7 mouse cellular contexts compared by ENCODE assay signal in the genomic region with DNA sequence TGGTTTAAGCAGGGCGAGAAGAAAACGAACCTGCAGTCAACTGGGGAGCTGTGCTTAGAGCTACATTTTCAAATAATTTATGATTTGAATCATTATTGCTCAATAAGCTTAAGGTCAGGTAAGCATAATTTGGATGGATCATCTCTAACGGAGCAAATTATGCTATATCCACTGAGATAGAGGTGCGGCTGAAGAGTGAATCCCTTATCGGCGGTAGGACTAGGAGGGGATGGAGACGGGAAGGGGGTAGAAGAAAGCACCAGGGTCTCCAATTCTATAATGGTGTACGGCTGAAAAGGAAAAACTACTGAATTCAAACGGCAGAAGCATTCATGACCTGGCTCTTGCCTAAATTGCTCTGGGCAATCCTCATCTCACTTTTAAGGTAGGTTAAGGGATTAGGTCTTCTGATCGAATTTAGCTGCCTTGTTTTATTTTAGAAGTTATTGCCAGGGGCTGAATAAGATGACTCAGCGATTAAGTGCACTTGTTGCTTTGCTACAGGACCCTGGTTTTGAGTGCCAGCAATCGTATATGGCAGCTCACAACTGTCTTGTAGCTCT. TPM values are rescaled to one million over a fixed set of nuclear protein-coding genes. Genes with fewer than 3 reads are reported as not detected.
DNase-seq lines count a peak whose midpoint lies in the region; ATAC-seq lines count a peak whose summit lies in the region.

No protein-coding gene starts in this region.

- H3K27ac ChIP-seq in forebrain, embryonic 11.5 days (ENCODE audit: low read depth, low read length), result no peak overlapping the region
- H3K27ac ChIP-seq in limb, embryonic 15.5 days, result peak overlapping the region; percentile 100
- peak overlapping the region; percentile 97 for H3K27ac ChIP-seq in stomach, embryonic 16.5 days (ENCODE audit: low read length)

- peak; percentile 29 for DNase-seq in retina, embryonic 14.5 days (ENCODE audit: low spot score)
- no peak for DNase-seq in retina, postnatal 1 day
- DNase-seq in forebrain, embryonic 11.5 days (ENCODE audit: low spot score), result no peak
- DNase-seq in right cerebral cortex, adult 18-20 months, result no peak

- peak overlapping the region; percentile 80 for H3K4me3 ChIP-seq in forebrain, embryonic 11.5 days (ENCODE audit: low read depth, low read length)
- H3K4me3 ChIP-seq in limb, embryonic 15.5 days, result peak overlapping the region; percentile 77
- H3K4me3 ChIP-seq in stomach, embryonic 16.5 days (replicated peaks; ENCODE audit: low read length), result peak overlapping the region; percentile 82

- H3K27me3 ChIP-seq in forebrain, embryonic 11.5 days (ENCODE audit: control insufficient read depth, insufficient read depth, low read length), result no peaks in the 10 kb centered on the region
- H3K27me3 ChIP-seq in limb, embryonic 15.5 days, result no peaks in the 10 kb centered on the region
- no peaks in the 10 kb centered on the region for H3K27me3 ChIP-seq in stomach, embryonic 16.5 days (ENCODE audit: control insufficient read depth, insufficient read depth, low read length)

- peak overlapping the region; percentile 91 for H3K4me2 ChIP-seq in forebrain, embryonic 11.5 days (ENCODE audit: low read depth, low read length, severe bottlenecking)
- H3K4me2 ChIP-seq in limb, embryonic 15.5 days, result peak overlapping the region; percentile 76
- peak overlapping the region; percentile 79 for H3K4me2 ChIP-seq in stomach, embryonic 16.5 days (ENCODE audit: low read depth, low read length)

- no peaks in the 10 kb centered on the region for H3K9me3 ChIP-seq in forebrain, embryonic 11.5 days (ENCODE audit: control insufficient read depth, low read length)
- H3K9me3 ChIP-seq in limb, embryonic 15.5 days, result no peaks in the 10 kb centered on the region
- H3K9me3 ChIP-seq in stomach, embryonic 16.5 days (replicated peaks; ENCODE audit: control insufficient read depth, low read length), result no peaks in the 10 kb centered on the region

- 0 out of 2 replicates have a peak, but pooled peaks cover 7% of the 10 kb centered on the region for H3K4me1 ChIP-seq in forebrain, embryonic 11.5 days (replicated peaks; ENCODE audit: control insufficient read depth, insufficient read depth, low read length)
- peaks cover 30% of the 10 kb centered on the region for H3K4me1 ChIP-seq in limb, embryonic 15.5 days
- peaks cover 18% of the 10 kb centered on the region for H3K4me1 ChIP-seq in stomach, embryonic 16.5 days (ENCODE audit: control insufficient read depth, insufficient read depth, low read length)

- H3K36me3 ChIP-seq in forebrain, embryonic 11.5 days (ENCODE audit: control insufficient read depth, insufficient read depth, low read length), result peaks cover 5% of the 10 kb centered on the region; the same call in 1 of the 2 replicates
- H3K36me3 ChIP-seq in limb, embryonic 15.5 days, result peaks cover 38% of the 10 kb centered on the region
- 0 out of 2 replicates have a peak, but pooled peaks cover under 1% of the 10 kb centered on the region for H3K36me3 ChIP-seq in stomach, embryonic 16.5 days (ENCODE audit: control insufficient read depth, insufficient read depth, low read length)

- 10% methylated on average over 12 of the region's 12 CpGs for WGBS in forebrain, embryonic 11.5 days
- WGBS in limb, embryonic 15.5 days, result 6% methylated on average over 12 of the region's 12 CpGs
- 5% methylated on average over 12 of the region's 12 CpGs for WGBS in stomach, embryonic 16.5 days

- no peak for ATAC-seq in forebrain, embryonic 11.5 days (replicated peaks; ENCODE audit: low FRiP score)
- ATAC-seq in limb, embryonic 15.5 days (ENCODE audit: insufficient number of reproducible peaks, low FRiP score, low TSS enrichment, low read depth), result no peak
- no peak for ATAC-seq in stomach, embryonic 16.5 days (ENCODE audit: insufficient read depth, low FRiP score)
- no peak for ATAC-seq in cerebellum, adult (ENCODE audit: insufficient number of reproducible peaks, low FRiP score, low TSS enrichment)

- H3K9ac ChIP-seq in forebrain, embryonic 11.5 days (ENCODE audit: low read length), result peak overlapping the region; percentile 93
- H3K9ac ChIP-seq in limb, embryonic 15.5 days, result peak overlapping the region; percentile 51
- peak overlapping the region; percentile 83 for H3K9ac ChIP-seq in stomach, embryonic 16.5 days (ENCODE audit: low read length)

RNA-seq across cellular contexts. Expression of a gene that starts 1.5 kb away (rescaled TPM):
- 19.9 and 27.2 TPM in 2 replicates for polyA plus RNA-seq in forebrain, embryonic 11.5 days (2014; fragmentation: Nextera tagmentation; extraction: Ambion mirVana)
- polyA plus RNA-seq in limb, embryonic 15.5 days (2015; fragmentation: Nextera tagmentation; extraction: Ambion mirVana), result 32.7 and 33.7 TPM in 2 replicates
- 28.6 and 31.0 TPM in 2 replicates for polyA plus RNA-seq in stomach, embryonic 16.5 days (2015; fragmentation: Nextera tagmentation; extraction: Ambion mirVana)

RNA-seq across cellular contexts. Expression of a gene that starts 8.6 kb away (rescaled TPM):
- polyA plus RNA-seq in forebrain, embryonic 11.5 days (2014; fragmentation: Nextera tagmentation; extraction: Ambion mirVana), result 170 and 172 TPM in 2 replicates
- 86.7 and 102 TPM in 2 replicates for polyA plus RNA-seq in limb, embryonic 15.5 days (2015; fragmentation: Nextera tagmentation; extraction: Ambion mirVana)
- 63.4 and 64.0 TPM in 2 replicates for polyA plus RNA-seq in stomach, embryonic 16.5 days (2015; fragmentation: Nextera tagmentation; extraction: Ambion mirVana)

RNA-seq across cellular contexts. Expression of a gene that starts 10.2 kb away (rescaled TPM):
- 118 and 127 TPM in 2 replicates for polyA plus RNA-seq in forebrain, embryonic 11.5 days (2014; fragmentation: Nextera tagmentation; extraction: Ambion mirVana)
- polyA plus RNA-seq in limb, embryonic 15.5 days (2015; fragmentation: Nextera tagmentation; extraction: Ambion mirVana), result 113 and 117 TPM in 2 replicates
- polyA plus RNA-seq in stomach, embryonic 16.5 days (2015; fragmentation: Nextera tagmentation; extraction: Ambion mirVana), result 108 and 110 TPM in 2 replicates

RNA-seq across cellular contexts. Expression of a gene that starts 20.9 kb away (rescaled TPM):
- polyA plus RNA-seq in forebrain, embryonic 11.5 days (2014; fragmentation: Nextera tagmentation; extraction: Ambion mirVana), result not detected in 2 replicates
- 0.12 TPM in 2 replicates for polyA plus RNA-seq in limb, embryonic 15.5 days (2015; fragmentation: Nextera tagmentation; extraction: Ambion mirVana)
- polyA plus RNA-seq in stomach, embryonic 16.5 days (2015; fragmentation: Nextera tagmentation; extraction: Ambion mirVana), result 0.30 and 0.42 TPM in 2 replicates

RNA-seq across cellular contexts. Expression of a gene that starts 24.6 kb away (rescaled TPM):
- 23.8 and 33.8 TPM in 2 replicates for polyA plus RNA-seq in forebrain, embryonic 11.5 days (2014; fragmentation: Nextera tagmentation; extraction: Ambion mirVana)
- 30.1 and 32.3 TPM in 2 replicates for polyA plus RNA-seq in limb, embryonic 15.5 days (2015; fragmentation: Nextera tagmentation; extraction: Ambion mirVana)
- 28.1 and 29.9 TPM in 2 replicates for polyA plus RNA-seq in stomach, embryonic 16.5 days (2015; fragmentation: Nextera tagmentation; extraction: Ambion mirVana)
